1 mouse cellular context compared by ENCODE assay signal in genomic region chr17:34199050-34199619, GRCm38 (mm10).
A peak's percentile ranks its signal among the peaks of the same experiment; 100 is the strongest.
TF ChIP-seq lines count a peak whose summit lies in the region.

No protein-coding gene starts in this region.

TF ChIP-seq in CH12.LX, 34 proteins besides CTCF, POLR2A, EP300 and RAD21:
- TF ChIP-seq USF1 (IDR thresholded peaks at IDR 0.05; ENCODE audit: low read depth, low read length) (no peak), TCF12 (IDR thresholded peaks at IDR 0.05; ENCODE audit: low read depth, low read length) (no peak), CHD1 (IDR thresholded peaks at IDR 0.05; ENCODE audit: low read depth, low read length) (0 out of 2 replicates have a peak, but pooled peaks have one; percentile 42), MEF2A (IDR thresholded peaks at IDR 0.05; ENCODE audit: borderline replicate concordance, low read depth, low read length) (no peak), ZC3H11A (IDR thresholded peaks at IDR 0.05; ENCODE audit: low read depth, low read length) (no peak), ZKSCAN1 (IDR thresholded peaks at IDR 0.05; ENCODE audit: borderline replicate concordance, low read depth, low read length) (no peak), PAX5 (IDR thresholded peaks at IDR 0.05; ENCODE audit: low read length) (no peak), HCFC1 (IDR thresholded peaks at IDR 0.05; ENCODE audit: low read depth, low read length) (no peak), MAX (IDR thresholded peaks at IDR 0.05; ENCODE audit: low read length) (0 out of 2 replicates have a peak, but pooled peaks have one; percentile 13), ELF1 (IDR thresholded peaks at IDR 0.05; ENCODE audit: low read depth, low read length) (no peak), MXI1 (IDR thresholded peaks at IDR 0.05; ENCODE audit: low read depth, low read length) (peak; percentile 58; the same call in 1 of the 2 replicates), SIN3A (IDR thresholded peaks at IDR 0.05; ENCODE audit: low read length) (peak; percentile 46; the same call in 1 of the 2 replicates), NRF1 (IDR thresholded peaks at IDR 0.05; ENCODE audit: low read depth, low read length) (no peak), MYC (IDR thresholded peaks at IDR 0.05; ENCODE audit: low read depth, low read length) (0 out of 2 replicates have a peak, but pooled peaks have one; percentile 4)
